ENCODE assay signal across 19 mouse cellular contexts in genomic region chr7:30501159-30501558, GRCm38 (mm10). TPM values are rescaled to one million over a fixed set of nuclear protein-coding genes. Genes with fewer than 3 reads are reported as not detected.
A peak's percentile ranks its signal among the peaks of the same experiment; 100 is the strongest.
DNase-seq lines count a peak whose midpoint lies in the region; ATAC-seq and TF ChIP-seq lines count a peak whose summit lies in the region.
"Not testable (repeated sequence)": the region's sequence is repeated elsewhere in the genome, so short reads cannot be mapped to it uniquely, and the experiment has no call there.
"Had no signal": no experiment of that assay in that cellular context is flagged by ENCODE, and none has a peak within 500 bp of the region (broad histone marks: within the 10 kb centered on the region; RNA-seq: fewer than 3 reads in every experiment).

No protein-coding gene starts in this region.

- TF ChIP-seq CTCF in hindbrain, postnatal 0 days (IDR thresholded peaks at IDR 0.05; ENCODE audit: low read depth): peak; percentile 34
- TF ChIP-seq CTCF in kidney, postnatal 0 days (IDR thresholded peaks at IDR 0.05; ENCODE audit: low read depth): peak; percentile 43
- TF ChIP-seq CTCF in liver, postnatal 0 days (IDR thresholded peaks at IDR 0.05; ENCODE audit: low read depth): peak; percentile 41; the same call in 1 of the 2 replicates
- TF ChIP-seq CTCF in stomach, postnatal 0 days (IDR thresholded peaks at IDR 0.05; ENCODE audit: low read depth): peak; percentile 49

- DNase-seq in NIH3T3 (ENCODE audit: low read depth): peak; percentile 34
- DNase-seq in embryonic facial prominence, embryonic 11.5 days (ENCODE audit: low spot score): peak; percentile 20
- not testable (repeated sequence) for DNase-seq in hindbrain, postnatal 0 days (ENCODE audit: low spot score); kidney, postnatal 0 days (ENCODE audit: low spot score); liver, postnatal 0 days; stomach, postnatal 0 days (ENCODE audit: low spot score)
- peak; percentile 84 for DNase-seq in midbrain, embryonic 11.5 days (ENCODE audit: low spot score, missing footprints)

- 69% methylated on average over 5 of the region's 5 CpGs for WGBS in embryonic facial prominence, embryonic 11.5 days
- 67% methylated on average over 5 of the region's 5 CpGs for WGBS in hindbrain, postnatal 0 days
- 77% methylated on average over 5 of the region's 5 CpGs for WGBS in kidney, postnatal 0 days
- 65% methylated on average over 5 of the region's 5 CpGs for WGBS in liver, postnatal 0 days (ENCODE audit: insufficient replicate concordance)
- WGBS in midbrain, embryonic 11.5 days: 79% methylated on average over 5 of the region's 5 CpGs
- 78% methylated on average over 5 of the region's 5 CpGs for WGBS in stomach, postnatal 0 days

- not testable (repeated sequence) for TF ChIP-seq EP300 in liver, postnatal 0 days (IDR thresholded peaks at IDR 0.05; ENCODE audit: low read depth); stomach, postnatal 0 days (optimal IDR thresholded peaks at IDR 0.05)

- not testable (repeated sequence) for H3K27me3 ChIP-seq in embryonic facial prominence, embryonic 11.5 days (ENCODE audit: control insufficient read depth, insufficient read depth, low read length); hindbrain, postnatal 0 days (ENCODE audit: insufficient read depth, low read length); kidney, postnatal 0 days (ENCODE audit: insufficient read depth, low read length); liver, postnatal 0 days (ENCODE audit: insufficient read depth, low read length); midbrain, embryonic 11.5 days (ENCODE audit: control insufficient read depth, insufficient read depth, low read length); stomach, postnatal 0 days (ENCODE audit: control insufficient read depth, insufficient read depth, low read length)

- H3K4me1 ChIP-seq in embryonic facial prominence, embryonic 11.5 days (ENCODE audit: control insufficient read depth, insufficient read depth, low read length); hindbrain, postnatal 0 days (ENCODE audit: insufficient read depth, low read length); kidney, postnatal 0 days (replicated peaks; ENCODE audit: insufficient read depth, low read length); liver, postnatal 0 days (ENCODE audit: insufficient read depth); midbrain, embryonic 11.5 days (ENCODE audit: control insufficient read depth, insufficient read depth, low read length); stomach, postnatal 0 days (replicated peaks; ENCODE audit: control insufficient read depth, insufficient read depth): not testable (repeated sequence)

- ATAC-seq in embryonic facial prominence, embryonic 11.5 days (replicated peaks; ENCODE audit: insufficient number of reproducible peaks, low FRiP score, low TSS enrichment, low read depth); hindbrain, postnatal 0 days; kidney, postnatal 0 days (replicated peaks; ENCODE audit: low FRiP score, low read depth); liver, postnatal 0 days; midbrain, embryonic 11.5 days (ENCODE audit: low FRiP score); stomach, postnatal 0 days (ENCODE audit: low FRiP score, low TSS enrichment): not testable (repeated sequence)

- H3K4me3 ChIP-seq in embryonic facial prominence, embryonic 11.5 days (ENCODE audit: low read depth, low read length); hindbrain, postnatal 0 days (ENCODE audit: low read length); kidney, postnatal 0 days (replicated peaks; ENCODE audit: low read depth, low read length); liver, postnatal 0 days (ENCODE audit: low read depth, low read length); midbrain, embryonic 11.5 days (ENCODE audit: low read depth, low read length); stomach, postnatal 0 days (ENCODE audit: low read depth, low read length): not testable (repeated sequence)

- H3K9ac ChIP-seq in embryonic facial prominence, embryonic 11.5 days (replicated peaks; ENCODE audit: low read length); hindbrain, postnatal 0 days (replicated peaks; ENCODE audit: low read length); kidney, postnatal 0 days (ENCODE audit: low read depth, low read length); liver, postnatal 0 days (replicated peaks); midbrain, embryonic 11.5 days (ENCODE audit: low read length); stomach, postnatal 0 days (ENCODE audit: low read length): not testable (repeated sequence)

- H3K9me3 ChIP-seq in embryonic facial prominence, embryonic 11.5 days (replicated peaks; ENCODE audit: control insufficient read depth, low read length); hindbrain, postnatal 0 days (ENCODE audit: low read length); kidney, postnatal 0 days (replicated peaks; ENCODE audit: low read length); liver, postnatal 0 days (ENCODE audit: low read length); midbrain, embryonic 11.5 days (ENCODE audit: control insufficient read depth, low read length); stomach, postnatal 0 days (ENCODE audit: control insufficient read depth, low read length): not testable (repeated sequence)

- H3K27ac ChIP-seq in embryonic facial prominence, embryonic 11.5 days (replicated peaks; ENCODE audit: low read depth, low read length); hindbrain, postnatal 0 days; kidney, postnatal 0 days; liver, postnatal 0 days (ENCODE audit: low read depth); midbrain, embryonic 11.5 days (ENCODE audit: low read depth, low read length); stomach, postnatal 0 days (replicated peaks): not testable (repeated sequence)

- H3K4me2 ChIP-seq in embryonic facial prominence, embryonic 11.5 days (ENCODE audit: low read depth, low read length); hindbrain, postnatal 0 days (ENCODE audit: low read depth, low read length); kidney, postnatal 0 days (ENCODE audit: low read length); liver, postnatal 0 days (ENCODE audit: low read depth, low read length); midbrain, embryonic 11.5 days; stomach, postnatal 0 days (replicated peaks; ENCODE audit: low read depth): not testable (repeated sequence)

- H3K36me3 ChIP-seq in embryonic facial prominence, embryonic 11.5 days (replicated peaks; ENCODE audit: control insufficient read depth, insufficient read depth, low read depth, low read length); hindbrain, postnatal 0 days (ENCODE audit: insufficient read depth, low read length); kidney, postnatal 0 days (ENCODE audit: insufficient read depth, low read length); liver, postnatal 0 days (replicated peaks; ENCODE audit: insufficient read depth, low read length); midbrain, embryonic 11.5 days (ENCODE audit: control insufficient read depth, insufficient read depth, low read length); stomach, postnatal 0 days (ENCODE audit: control insufficient read depth, insufficient read depth, low read length): not testable (repeated sequence)

RNA-seq across cellular contexts. Expression of gene Prodh2, which starts 7.7 kb away (rescaled TPM):
- not detected in 2 replicates for polyA plus RNA-seq in embryonic facial prominence, embryonic 11.5 days (2014; fragmentation: Nextera tagmentation; extraction: Ambion mirVana)
- not detected in 2 replicates for total RNA-seq in hindbrain, postnatal 0 days (2014; rRNA removed)
- polyA plus RNA-seq in hindbrain, postnatal 0 days (2015; fragmentation: Nextera tagmentation; extraction: Ambion mirVana): 0.24 TPM in 1 of 2 replicates, not detected in the other
- 22.9 and 34.1 TPM in 2 replicates for polyA plus RNA-seq in kidney, postnatal 0 days (2015; fragmentation: Nextera tagmentation; extraction: Ambion mirVana)
- 203 and 205 TPM in 2 replicates for polyA plus RNA-seq in liver, postnatal 0 days (2015; fragmentation: Nextera tagmentation; extraction: Ambion mirVana)
- not detected in 2 replicates for polyA plus RNA-seq in midbrain, embryonic 11.5 days (2014; fragmentation: Nextera tagmentation; extraction: Ambion mirVana)
- 0.42 and 0.68 TPM in 2 replicates for polyA plus RNA-seq in stomach, postnatal 0 days (2015; fragmentation: Nextera tagmentation; extraction: Ambion mirVana)
- total RNA-seq: gastrocnemius, adult 8-10 months; gastrocnemius, postnatal 36 days; heart, postnatal 14 days; hematopoietic stem cell, adult 5-6 weeks had no signal
- polyA plus RNA-seq: embryonic facial prominence, embryonic 10.5 days; embryonic facial prominence, embryonic 15.5 days; forebrain, embryonic 10.5 days; forebrain, embryonic 14.5 days; heart, embryonic 14.5 days; hindbrain, embryonic 13.5 days had no signal

RNA-seq across cellular contexts. Expression of gene Arhgap33, which starts 33.7 kb away (rescaled TPM):
- polyA plus RNA-seq in embryonic facial prominence, embryonic 11.5 days (2014; fragmentation: Nextera tagmentation; extraction: Ambion mirVana): 11.5 and 14.7 TPM in 2 replicates
- 55.7 and 59.7 TPM in 2 replicates for total RNA-seq in hindbrain, postnatal 0 days (2014; rRNA removed)
- polyA plus RNA-seq in hindbrain, postnatal 0 days (2015; fragmentation: Nextera tagmentation; extraction: Ambion mirVana): 64.8 and 73.1 TPM in 2 replicates
- 4.2 TPM in 2 replicates for polyA plus RNA-seq in kidney, postnatal 0 days (2015; fragmentation: Nextera tagmentation; extraction: Ambion mirVana)
- polyA plus RNA-seq in liver, postnatal 0 days (2015; fragmentation: Nextera tagmentation; extraction: Ambion mirVana): 1.0 and 1.1 TPM in 2 replicates
- polyA plus RNA-seq in midbrain, embryonic 11.5 days (2014; fragmentation: Nextera tagmentation; extraction: Ambion mirVana): 32.0 and 41.1 TPM in 2 replicates
- polyA plus RNA-seq in stomach, postnatal 0 days (2015; fragmentation: Nextera tagmentation; extraction: Ambion mirVana): 1.5 and 1.6 TPM in 2 replicates

RNA-seq across cellular contexts. Expression of gene Nphs1, which starts 43.0 kb away (rescaled TPM):
- 0.36 TPM in 1 of 2 replicates, not detected in the other for polyA plus RNA-seq in embryonic facial prominence, embryonic 11.5 days (2014; fragmentation: Nextera tagmentation; extraction: Ambion mirVana)
- total RNA-seq in hindbrain, postnatal 0 days (2014; rRNA removed): 2.3 and 2.4 TPM in 2 replicates
- 0.50 and 1.0 TPM in 2 replicates for polyA plus RNA-seq in hindbrain, postnatal 0 days (2015; fragmentation: Nextera tagmentation; extraction: Ambion mirVana)
- 3.8 and 4.3 TPM in 2 replicates for polyA plus RNA-seq in kidney, postnatal 0 days (2015; fragmentation: Nextera tagmentation; extraction: Ambion mirVana)
- polyA plus RNA-seq in liver, postnatal 0 days (2015; fragmentation: Nextera tagmentation; extraction: Ambion mirVana): 0.06 and 0.07 TPM in 2 replicates
- polyA plus RNA-seq in midbrain, embryonic 11.5 days (2014; fragmentation: Nextera tagmentation; extraction: Ambion mirVana): not detected in 2 replicates
- 0.16 and 0.25 TPM in 2 replicates for polyA plus RNA-seq in stomach, postnatal 0 days (2015; fragmentation: Nextera tagmentation; extraction: Ambion mirVana)
- total RNA-seq: adrenal gland, postnatal 10 days; gastrocnemius, adult 8-10 months; gastrocnemius, postnatal 36 days; heart, postnatal 14 days had no signal
- polyA plus RNA-seq: erythroblast, embryonic 14.5 days; forebrain, embryonic 10.5 days had no signal

RNA-seq across cellular contexts. Expression of gene Kirrel2, which starts 43.7 kb away (rescaled TPM):
- polyA plus RNA-seq in embryonic facial prominence, embryonic 11.5 days (2014; fragmentation: Nextera tagmentation; extraction: Ambion mirVana): 0.45 and 0.84 TPM in 2 replicates
- total RNA-seq in hindbrain, postnatal 0 days (2014; rRNA removed): 10.7 and 14.7 TPM in 2 replicates
- 4.4 and 5.8 TPM in 2 replicates for polyA plus RNA-seq in hindbrain, postnatal 0 days (2015; fragmentation: Nextera tagmentation; extraction: Ambion mirVana)
- 0.65 and 1.5 TPM in 2 replicates for polyA plus RNA-seq in kidney, postnatal 0 days (2015; fragmentation: Nextera tagmentation; extraction: Ambion mirVana)
- 0.05 TPM in 1 of 2 replicates, not detected in the other for polyA plus RNA-seq in liver, postnatal 0 days (2015; fragmentation: Nextera tagmentation; extraction: Ambion mirVana)
- polyA plus RNA-seq in midbrain, embryonic 11.5 days (2014; fragmentation: Nextera tagmentation; extraction: Ambion mirVana): 0.58 and 0.61 TPM in 2 replicates
- polyA plus RNA-seq in stomach, postnatal 0 days (2015; fragmentation: Nextera tagmentation; extraction: Ambion mirVana): 0.18 TPM in 2 replicates
- total RNA-seq: adrenal gland, postnatal 10 days; gastrocnemius, adult 8-10 months; gastrocnemius, postnatal 36 days; heart, postnatal 14 days; hematopoietic stem cell, adult 5-6 weeks had no signal

RNA-seq across cellular contexts. Expression of gene Hspb6, which starts 50.8 kb away (rescaled TPM):
- polyA plus RNA-seq in embryonic facial prominence, embryonic 11.5 days (2014; fragmentation: Nextera tagmentation; extraction: Ambion mirVana): 4.4 and 6.2 TPM in 2 replicates
- total RNA-seq in hindbrain, postnatal 0 days (2014; rRNA removed): 5.6 and 6.4 TPM in 2 replicates
- 15.8 and 16.3 TPM in 2 replicates for polyA plus RNA-seq in hindbrain, postnatal 0 days (2015; fragmentation: Nextera tagmentation; extraction: Ambion mirVana)
- 15.8 and 17.7 TPM in 2 replicates for polyA plus RNA-seq in kidney, postnatal 0 days (2015; fragmentation: Nextera tagmentation; extraction: Ambion mirVana)
- polyA plus RNA-seq in liver, postnatal 0 days (2015; fragmentation: Nextera tagmentation; extraction: Ambion mirVana): 4.9 and 6.6 TPM in 2 replicates
- 4.2 and 4.6 TPM in 2 replicates for polyA plus RNA-seq in midbrain, embryonic 11.5 days (2014; fragmentation: Nextera tagmentation; extraction: Ambion mirVana)
- 66.4 and 75.7 TPM in 2 replicates for polyA plus RNA-seq in stomach, postnatal 0 days (2015; fragmentation: Nextera tagmentation; extraction: Ambion mirVana)

Comparison
In these comparisons a context has a peak if more than half of its experiments do, and no peak if none do; other contexts are left out.
1. RNA of gene Prodh2, which starts 7.7 kb away (polyA plus RNA-seq): 203 to 205 TPM in liver, postnatal 0 days and 22.9 to 34.1 TPM in kidney, postnatal 0 days; 0.42 to 0.68 TPM in stomach, postnatal 0 days, 0.24 TPM in hindbrain, postnatal 0 days, not detected in midbrain, embryonic 11.5 days and not detected in embryonic facial prominence, embryonic 11.5 days; every median in the first group is over 10 times any median in the second.
2. Peak in every context shown above with its lines, with median percentiles within 50 percentile points of each other: CTCF ChIP-seq.